Comparison of ENCODE assay signal across 8 mouse cellular contexts in the genomic region with DNA sequence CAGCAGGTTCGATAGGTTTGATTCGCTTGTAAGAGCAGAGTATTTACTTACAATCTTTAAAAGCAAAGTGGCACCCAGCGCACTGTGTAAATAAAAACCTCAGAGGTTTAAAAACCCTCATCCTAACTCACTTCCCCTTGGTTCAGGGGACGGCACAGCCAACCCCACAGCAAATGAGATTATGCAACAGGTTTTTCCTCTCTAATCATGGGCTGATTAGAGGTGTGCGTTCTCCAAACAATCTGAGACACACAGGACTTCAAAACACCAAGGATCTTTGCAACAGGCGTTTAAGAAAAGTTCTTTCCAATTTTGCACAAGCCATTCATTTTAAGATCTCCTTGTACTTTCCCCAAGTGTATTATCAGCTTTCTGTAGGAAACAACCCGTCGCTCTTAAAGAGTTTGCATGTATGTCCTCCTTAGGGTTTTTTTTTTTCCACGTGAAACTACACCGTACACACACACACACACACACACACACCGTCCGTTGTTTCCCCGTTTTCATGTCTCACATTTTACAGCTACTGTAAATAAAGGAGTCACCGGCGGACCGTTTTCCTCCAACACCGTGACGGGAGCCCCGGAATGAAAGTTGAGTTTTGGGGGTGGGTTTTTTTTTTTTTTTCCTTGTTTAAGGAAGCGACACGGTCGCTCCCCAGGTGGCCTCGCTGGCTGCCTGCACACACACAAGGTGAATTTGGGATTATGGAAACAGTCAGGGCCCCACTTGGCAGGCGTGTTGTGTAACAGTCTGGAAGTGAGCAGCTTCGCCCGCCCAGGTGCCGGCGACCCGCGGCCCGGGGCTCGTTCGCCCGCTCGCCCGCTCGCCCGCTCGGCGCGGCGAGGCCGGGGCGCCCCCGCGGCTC. TPM values are rescaled to one million over a fixed set of nuclear protein-coding genes. Genes with fewer than 3 reads are reported as not detected.
DNase-seq lines count a peak whose midpoint lies in the region; ATAC-seq and TF ChIP-seq lines count a peak whose summit lies in the region.

No protein-coding gene starts in this region.

- H3K4me1 ChIP-seq in thymus, adult 2 months (replicated peaks; ENCODE audit: control insufficient read depth, insufficient read depth, low read length), result peaks cover 11% of the 10 kb centered on the region
- H3K4me1 ChIP-seq in hindbrain, embryonic 15.5 days (replicated peaks), result peaks cover 21% of the 10 kb centered on the region
- H3K4me1 ChIP-seq in limb, embryonic 15.5 days, result peaks cover 17% of the 10 kb centered on the region
- no peaks in the 10 kb centered on the region for H3K4me1 ChIP-seq in midbrain, embryonic 14.5 days (ENCODE audit: control insufficient read depth, insufficient read depth, low read length)
- H3K4me1 ChIP-seq in stomach, embryonic 16.5 days (ENCODE audit: control insufficient read depth, insufficient read depth, low read length), result peaks cover 13% of the 10 kb centered on the region

- peak overlapping the region; percentile 72 for H3K9ac ChIP-seq in hindbrain, embryonic 15.5 days
- peak overlapping the region; percentile 95 for H3K9ac ChIP-seq in limb, embryonic 15.5 days
- peak overlapping the region; percentile 76 for H3K9ac ChIP-seq in midbrain, embryonic 14.5 days (replicated peaks; ENCODE audit: low read length)
- peak overlapping the region; percentile 99 for H3K9ac ChIP-seq in stomach, embryonic 16.5 days (ENCODE audit: low read length)

- WGBS in thymus, adult 2 months, result under 1% methylated on average over 46 of the region's 46 CpGs
- WGBS in hindbrain, embryonic 15.5 days, result 1% methylated on average over 44 of the region's 46 CpGs
- under 1% methylated on average over 44 of the region's 46 CpGs for WGBS in limb, embryonic 15.5 days
- under 1% methylated on average over 46 of the region's 46 CpGs for WGBS in midbrain, embryonic 14.5 days
- under 1% methylated on average over 46 of the region's 46 CpGs for WGBS in stomach, embryonic 16.5 days

- peak overlapping the region; percentile 3; the same call in 1 of the 2 replicates for H3K27ac ChIP-seq in thymus, adult 2 months (ENCODE audit: control insufficient read depth, insufficient read depth, low read length)
- H3K27ac ChIP-seq in gastrocnemius, adult 2 months, result peak overlapping the region; percentile 100
- peak overlapping the region; percentile 85 for H3K27ac ChIP-seq in hindbrain, embryonic 15.5 days (replicated peaks)
- peak overlapping the region; percentile 99 for H3K27ac ChIP-seq in limb, embryonic 15.5 days
- peak overlapping the region; percentile 73 for H3K27ac ChIP-seq in midbrain, embryonic 14.5 days (replicated peaks; ENCODE audit: low read depth, low read length)
- peak overlapping the region; percentile 98 for H3K27ac ChIP-seq in stomach, embryonic 16.5 days (ENCODE audit: low read length)

- DNase-seq in thymus, adult 2 months, result peak; percentile 29
- DNase-seq in thymus, postnatal 14 days, result no peak
- peak; percentile 56 for DNase-seq in cerebellum, adult 8-10 months
- peak; percentile 68 for DNase-seq in gastrocnemius, adult 2 months
- DNase-seq in midbrain, embryonic 14.5 days, result peak; percentile 55

- no peaks in the 10 kb centered on the region for H3K36me3 ChIP-seq in thymus, adult 2 months (ENCODE audit: control insufficient read depth, insufficient read depth, low read length)
- no peaks in the 10 kb centered on the region for H3K36me3 ChIP-seq in hindbrain, embryonic 15.5 days
- H3K36me3 ChIP-seq in limb, embryonic 15.5 days, result no peaks in the 10 kb centered on the region
- no peaks in the 10 kb centered on the region for H3K36me3 ChIP-seq in midbrain, embryonic 14.5 days (ENCODE audit: control insufficient read depth, insufficient read depth, low read length)
- peaks cover 3% of the 10 kb centered on the region; the same call in 1 of the 2 replicates for H3K36me3 ChIP-seq in stomach, embryonic 16.5 days (ENCODE audit: control insufficient read depth, insufficient read depth, low read length)

- intact Hi-C loops in gastrocnemius, adult 2 months (cut with DNase I), result no loop called here

- no peaks in the 10 kb centered on the region for H3K27me3 ChIP-seq in thymus, adult 2 months (ENCODE audit: control insufficient read depth, insufficient read depth, low read length)
- H3K27me3 ChIP-seq in hindbrain, embryonic 15.5 days, result 0 out of 2 replicates have a peak, but pooled peaks cover 4% of the 10 kb centered on the region
- H3K27me3 ChIP-seq in limb, embryonic 15.5 days, result no peaks in the 10 kb centered on the region
- no peaks in the 10 kb centered on the region; the same call in 1 of the 2 replicates for H3K27me3 ChIP-seq in midbrain, embryonic 14.5 days (ENCODE audit: control insufficient read depth, insufficient read depth, low read length)
- no peaks in the 10 kb centered on the region for H3K27me3 ChIP-seq in stomach, embryonic 16.5 days (ENCODE audit: control insufficient read depth, insufficient read depth, low read length)

- no peaks in the 10 kb centered on the region for H3K9me3 ChIP-seq in hindbrain, embryonic 15.5 days
- no peaks in the 10 kb centered on the region for H3K9me3 ChIP-seq in limb, embryonic 15.5 days
- no peaks in the 10 kb centered on the region for H3K9me3 ChIP-seq in midbrain, embryonic 14.5 days (ENCODE audit: control insufficient read depth, low read length)
- H3K9me3 ChIP-seq in stomach, embryonic 16.5 days (replicated peaks; ENCODE audit: control insufficient read depth, low read length), result no peaks in the 10 kb centered on the region

- peak; percentile 36 for ATAC-seq in hindbrain, embryonic 15.5 days (ENCODE audit: low FRiP score, low read depth)
- ATAC-seq in limb, embryonic 15.5 days (ENCODE audit: insufficient number of reproducible peaks, low FRiP score, low TSS enrichment, low read depth), result no peak
- no peak; the same call in 1 of the 2 replicates for ATAC-seq in midbrain, embryonic 14.5 days (ENCODE audit: low FRiP score, low TSS enrichment)
- peak; percentile 38; the same call in 1 of the 2 replicates for ATAC-seq in stomach, embryonic 16.5 days (ENCODE audit: insufficient read depth, low FRiP score)

- TF ChIP-seq POLR2A in thymus, adult 2 months (IDR thresholded peaks at IDR 0.05; ENCODE audit: control insufficient read depth, extremely low read depth, insufficient read depth, low read length, poor library complexity), result no peak

- H3K4me3 ChIP-seq in thymus, adult 2 months (ENCODE audit: control insufficient read depth, insufficient read depth, low read length), result peak overlapping the region; percentile 57
- peak overlapping the region; percentile 97 for H3K4me3 ChIP-seq in gastrocnemius, adult 2 months
- H3K4me3 ChIP-seq in hindbrain, embryonic 15.5 days, result peak overlapping the region; percentile 75
- peak overlapping the region; percentile 73 for H3K4me3 ChIP-seq in limb, embryonic 15.5 days
- H3K4me3 ChIP-seq in midbrain, embryonic 14.5 days (replicated peaks; ENCODE audit: low read depth, low read length), result peak overlapping the region; percentile 63
- H3K4me3 ChIP-seq in stomach, embryonic 16.5 days (replicated peaks; ENCODE audit: low read length), result peak overlapping the region; percentile 78

- peak overlapping the region; percentile 86 for H3K4me2 ChIP-seq in hindbrain, embryonic 15.5 days
- H3K4me2 ChIP-seq in limb, embryonic 15.5 days, result peak overlapping the region; percentile 56
- peak overlapping the region; percentile 88 for H3K4me2 ChIP-seq in midbrain, embryonic 14.5 days (ENCODE audit: low read length)
- peak overlapping the region; percentile 77 for H3K4me2 ChIP-seq in stomach, embryonic 16.5 days (ENCODE audit: low read depth, low read length)

- no peak for TF ChIP-seq CTCF in thymus, adult 2 months (IDR thresholded peaks at IDR 0.05; ENCODE audit: borderline replicate concordance, control insufficient read depth, extremely low read depth, insufficient read depth, low read length, poor library complexity)
- no peak for TF ChIP-seq CTCF in gastrocnemius, adult 2 months (IDR thresholded peaks at IDR 0.05)

RNA-seq across cellular contexts. Expression of gene Dusp16, which starts 0.9 kb away (rescaled TPM):
- 12.7 and 14.4 TPM in 2 replicates for polyA plus RNA-seq in thymus, adult 2 months (2012; rRNA removed)
- 10 to 100 TPM; 11.4 to 19.4 TPM for total RNA-seq in gastrocnemius, adult 2 months (2021)
- 5.5 and 5.7 TPM in 2 replicates for polyA plus RNA-seq in hindbrain, embryonic 15.5 days (2015; fragmentation: Nextera tagmentation; extraction: Ambion mirVana)
- polyA plus RNA-seq in limb, embryonic 15.5 days (2015; fragmentation: Nextera tagmentation; extraction: Ambion mirVana), result 21.5 and 22.6 TPM in 2 replicates
- polyA plus RNA-seq in midbrain, embryonic 14.5 days (2014; fragmentation: Nextera tagmentation; extraction: Ambion mirVana), result 4.2 and 5.5 TPM in 2 replicates
- 18.5 and 19.2 TPM in 2 replicates for polyA plus RNA-seq in stomach, embryonic 16.5 days (2015; fragmentation: Nextera tagmentation; extraction: Ambion mirVana)

RNA-seq across cellular contexts. Expression of gene Crebl2, which starts 38.5 kb away (rescaled TPM):
- polyA plus RNA-seq in thymus, adult 2 months (2012; rRNA removed), result 10.7 and 13.3 TPM in 2 replicates
- total RNA-seq in gastrocnemius, adult 2 months (2021), result 10 to 100 TPM; 10.4 to 10.9 TPM
- 3.4 and 4.2 TPM in 2 replicates for polyA plus RNA-seq in hindbrain, embryonic 15.5 days (2015; fragmentation: Nextera tagmentation; extraction: Ambion mirVana)
- 3.3 and 3.9 TPM in 2 replicates for polyA plus RNA-seq in limb, embryonic 15.5 days (2015; fragmentation: Nextera tagmentation; extraction: Ambion mirVana)
- polyA plus RNA-seq in midbrain, embryonic 14.5 days (2014; fragmentation: Nextera tagmentation; extraction: Ambion mirVana), result 3.9 and 4.3 TPM in 2 replicates
- polyA plus RNA-seq in stomach, embryonic 16.5 days (2015; fragmentation: Nextera tagmentation; extraction: Ambion mirVana), result 3.3 and 3.9 TPM in 2 replicates

Comparison
In these comparisons a context has a peak if more than half of its experiments do, and no peak if none do; other contexts are left out.
1. H3K27ac ChIP-seq: peak in every context shown above with its lines; median percentile 100 in gastrocnemius, adult 2 months; 99 in limb, embryonic 15.5 days; 98 in stomach, embryonic 16.5 days; 85 in hindbrain, embryonic 15.5 days; 73 in midbrain, embryonic 14.5 days; 3 in thymus, adult 2 months.
2. ATAC-seq: peak in hindbrain, embryonic 15.5 days (single experiment) and stomach, embryonic 16.5 days (single experiment); none in limb, embryonic 15.5 days (single experiment) and midbrain, embryonic 14.5 days (single experiment).
3. Peak in every context shown above with its lines, with median percentiles within 50 percentile points of each other: H3K4me3 ChIP-seq, H3K4me2 ChIP-seq and H3K9ac ChIP-seq.